Mouse (Mus musculus) heart, postnatal 0 days (tissue): ENCODE measurements at regions not wholly inside any gene's neighbourhood (a gene's known extent, or its start where the extent isn't known, plus 50 kb on each side); places are given as distances from the start of the nearest gene placed in this dataset.

Experiments
- ATAC-seq: fragments of 200-750 bp; cut with Nextera tagmentation; 2 replicates; pipeline ENCODE4 v1.8.0; 2017; ENCODE audit warnings: low read depth, moderate number of reproducible peaks, moderate library complexity; ENCODE audit not compliant: insufficient read depth
- DNase-seq: peaks from one replicate; pipeline ENCODE4 v3.0.0-alpha.2; 2016; ENCODE audit warnings: low spot score
- H3K27ac ChIP-seq: fragments of 300-500 bp; sonication (generic); 2 replicates; pipeline ENCODE4 v1.5.1; 2014; ENCODE audit warnings: low read depth, mild to moderate bottlenecking
- H3K27me3 ChIP-seq: fragments of 300-500 bp; sonication (generic); 2 replicates; pipeline ENCODE4 v1.6.1; 2014; ENCODE audit warnings: low read length, mixed read lengths; ENCODE audit not compliant: control insufficient read depth, insufficient read depth
- H3K36me3 ChIP-seq: fragments of 300-500 bp; sonication (generic); replicated peaks from 2 replicates; pipeline ENCODE4 v1.6.1; 2014; ENCODE audit warnings: low read length, mixed read lengths; ENCODE audit not compliant: control insufficient read depth, insufficient read depth
- H3K4me1 ChIP-seq: fragments of 300-500 bp; sonication (generic); 2 replicates; pipeline ENCODE4 v1.6.1; 2014; ENCODE audit warnings: antibody characterized with exemption; ENCODE audit not compliant: control insufficient read depth, insufficient read depth
- H3K4me2 ChIP-seq: fragments of 300-500 bp; sonication (generic); 2 replicates; pipeline ENCODE4 v1.6.1; 2014; ENCODE audit warnings: low read depth, mild to moderate bottlenecking, low read length, moderate library complexity
- H3K4me3 ChIP-seq: fragments of 300-500 bp; sonication (generic); 2 replicates; pipeline ENCODE4 v1.5.1; 2014; ENCODE audit warnings: low read depth, low read length
- H3K9ac ChIP-seq: fragments of 300-500 bp; sonication (generic); replicated peaks from 2 replicates; pipeline ENCODE4 v1.6.1; 2014; ENCODE audit warnings: low read depth, low read length, mixed read lengths
- H3K9me3 ChIP-seq: fragments of 300-500 bp; sonication (generic); replicated peaks from 2 replicates; pipeline ENCODE4 v1.6.1; 2016; ENCODE audit warnings: low read length; ENCODE audit not compliant: control insufficient read depth
- CTCF ChIP-seq: IDR thresholded peaks from 2 replicates; pipeline ENCODE4 v1.5.1; 2016; ENCODE audit warnings: antibody characterized with exemption, control low read depth, low read depth
- EP300 ChIP-seq: IDR thresholded peaks from 2 replicates; pipeline ENCODE4 v1.6.1; 2016; ENCODE audit warnings: antibody characterized with exemption, low read depth
- WGBS: fragments of 180-500 bp; shearing (Covaris S2); extraction: QIAGEN DNeasy Blood & Tissue Kit; methylation state at CpG from one replicate; pipeline ENCODE4 v1.1.7; 2014; 5-methylcytosine and 5-hydroxymethylcytosine counted together

- ATAC-seq (no peak), DNase-seq (no peak)
- WGBS = 72% methylated on average over 7 of the region's 7 CpGs
- Histone ChIP-seq H3K9ac (no peak overlapping the region), H3K27ac (no peak overlapping the region), H3K4me2 (no peak overlapping the region), H3K9me3 (0 out of 2 replicates have a peak, but pooled peaks cover 4% of the 10 kb centered on the region), H3K27me3 (no peaks in the 10 kb centered on the region), H3K4me3 (no peak overlapping the region), H3K4me1 (peaks cover 6% of the 10 kb centered on the region; the same call in 1 of the 2 replicates), H3K36me3 (no peaks in the 10 kb centered on the region)
- TF ChIP-seq CTCF (no peak), EP300 (no peak)
Observed at GRCm38 (mm10) chr5:148726442-148726841, 173.9 kb upstream of the Ubl3 start.

GRCm38 (mm10) chr5:148724470-148724869 lies 171.9 kb upstream of the Ubl3 start:
- Histone ChIP-seq H3K9ac (no peak overlapping the region), H3K4me1 (peaks cover 2% of the 10 kb centered on the region; the same call in 1 of the 2 replicates), H3K27ac (no peak overlapping the region), H3K9me3 (0 out of 2 replicates have a peak, but pooled peaks cover 4% of the 10 kb centered on the region), H3K4me3 (no peak overlapping the region), H3K36me3 (no peaks in the 10 kb centered on the region), H3K4me2 (no peak overlapping the region), H3K27me3 (no peaks in the 10 kb centered on the region)
- ATAC-seq (no peak), DNase-seq (no peak)
- 66% methylated on average over 6 of the region's 6 CpGs for WGBS
- TF ChIP-seq CTCF (no peak), EP300 (no peak)

DNA sequence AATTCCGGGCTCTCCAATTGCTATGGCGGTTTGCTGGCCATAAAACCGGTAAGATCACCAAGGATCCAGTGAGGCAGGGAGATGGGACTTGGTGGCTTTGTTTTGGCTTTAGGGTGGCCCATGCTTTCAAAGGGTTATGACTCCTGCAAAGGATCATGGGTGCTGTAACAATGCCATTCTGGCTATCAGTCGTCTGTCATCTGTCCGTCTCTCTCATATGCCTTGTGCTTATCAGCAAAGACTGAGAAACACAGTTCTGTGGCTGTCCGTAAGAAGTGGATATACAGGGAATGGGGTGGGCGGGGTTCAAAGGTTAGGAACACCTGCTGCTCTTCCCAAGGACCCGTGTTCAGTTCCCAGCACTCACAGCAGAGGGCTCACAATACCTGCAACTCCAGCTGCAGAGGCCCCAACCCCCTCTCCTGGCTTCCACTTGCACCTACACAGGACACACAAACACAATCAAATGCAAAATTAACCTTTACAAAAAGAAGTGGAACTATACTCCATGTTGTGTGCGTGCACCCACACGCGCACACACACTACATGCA lies 171.2 kb upstream of the Ubl3 start:
- H3K36me3 ChIP-seq = no peaks in the 10 kb centered on the region
- H3K27ac ChIP-seq = no peak overlapping the region
- no peaks in the 10 kb centered on the region for H3K27me3 ChIP-seq
- no peaks in the 10 kb centered on the region for H3K4me1 ChIP-seq
- H3K9ac ChIP-seq = no peak overlapping the region
- H3K9me3 ChIP-seq = peaks cover 6% of the 10 kb centered on the region
- WGBS = 87% methylated on average over 11 of the region's 11 CpGs
- ATAC-seq = no peak
- DNase-seq = no peak
- TF ChIP-seq CTCF = no peak
- no peak overlapping the region for H3K4me3 ChIP-seq
- no peak overlapping the region for H3K4me2 ChIP-seq

- DNase-seq = no peak
- WGBS = 83% methylated on average over 5 of the region's 5 CpGs
- Histone ChIP-seq H3K9me3 (peaks cover 9% of the 10 kb centered on the region), H3K4me1 (no peaks in the 10 kb centered on the region), H3K27ac (no peak overlapping the region), H3K4me3 (no peak overlapping the region), H3K4me2 (no peak overlapping the region), H3K36me3 (no peaks in the 10 kb centered on the region), H3K27me3 (no peaks in the 10 kb centered on the region), H3K9ac (no peak overlapping the region)
- TF ChIP-seq EP300 (no peak), CTCF (no peak)
- ATAC-seq = no peak
Observed at GRCm38 (mm10) chr5:148720604-148721003, 168.0 kb upstream of the Ubl3 start.

DNA sequence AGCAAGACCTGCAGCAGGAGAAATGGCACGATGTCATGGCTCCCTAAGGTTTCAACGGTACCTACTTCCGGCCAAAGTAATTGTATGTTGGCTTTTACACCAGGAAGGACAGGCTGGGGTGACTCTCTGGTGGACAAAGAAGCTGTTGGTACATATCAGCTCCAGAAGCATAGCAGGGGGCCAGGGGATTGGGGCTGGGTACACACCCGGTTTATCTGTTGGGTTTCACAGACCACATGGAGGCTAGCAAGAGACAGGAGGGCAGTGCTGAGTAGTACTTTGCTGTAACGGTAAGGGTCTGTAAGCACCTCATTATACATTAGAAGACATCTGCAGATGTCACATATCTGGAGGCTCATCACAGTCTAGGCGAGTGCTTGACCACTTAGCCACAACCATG lies 164.0 kb upstream of the Ubl3 start:
- ATAC-seq (no peak), DNase-seq (no peak)
- Histone ChIP-seq H3K9ac (no peak overlapping the region), H3K27ac (no peak overlapping the region), H3K36me3 (no peaks in the 10 kb centered on the region), H3K9me3 (peaks cover 9% of the 10 kb centered on the region), H3K4me3 (no peak overlapping the region), H3K4me1 (no peaks in the 10 kb centered on the region), H3K4me2 (no peak overlapping the region), H3K27me3 (no peaks in the 10 kb centered on the region)
- 85% methylated on average over 6 of the region's 6 CpGs for WGBS
- no peak for TF ChIP-seq EP300
- TF ChIP-seq CTCF = no peak
